Mouse (Mus musculus) liver, embryonic 13.5 days (tissue): ENCODE data around the gene Camk2d. TPM values are rescaled to one million over a fixed set of nuclear protein-coding genes. Genes with fewer than 3 reads are reported as not detected.

Source experiments
- ATAC-seq: fragments of 200-750 bp; cut with Nextera tagmentation; 2 replicates; pipeline ENCODE4 v1.8.0; 2017; ENCODE audit warnings: low read depth, mild to moderate bottlenecking, moderate number of reproducible peaks, moderate library complexity
- DNase-seq: peaks from one replicate; pipeline ENCODE4 v3.0.0; 2022
- H3K27ac ChIP-seq: fragments of 300-500 bp; sonication (generic); 2 replicates; pipeline ENCODE4 v1.5.1; 2015; ENCODE audit warnings: moderate library complexity, mild to moderate bottlenecking, inconsistent platforms
- H3K27me3 ChIP-seq: fragments of 300-500 bp; sonication (generic); 2 replicates; pipeline ENCODE4 v1.6.1; 2015; ENCODE audit warnings: mild to moderate bottlenecking, inconsistent platforms
- H3K36me3 ChIP-seq: fragments of 300-500 bp; sonication (generic); 2 replicates; pipeline ENCODE4 v1.6.1; 2015; ENCODE audit warnings: mild to moderate bottlenecking, inconsistent platforms
- H3K4me1 ChIP-seq: fragments of 300-500 bp; sonication (generic); replicated peaks from 2 replicates; pipeline ENCODE4 v1.6.1; 2015; ENCODE audit warnings: inconsistent platforms
- H3K4me2 ChIP-seq: fragments of 300-500 bp; sonication (generic); 2 replicates; pipeline ENCODE4 v1.6.1; 2015; ENCODE audit warnings: inconsistent platforms, mild to moderate bottlenecking, moderate library complexity
- H3K4me3 ChIP-seq: fragments of 300-500 bp; sonication (generic); replicated peaks from 2 replicates; pipeline ENCODE4 v1.5.1; 2015; ENCODE audit warnings: mild to moderate bottlenecking, inconsistent platforms
- H3K9ac ChIP-seq: fragments of 300-500 bp; sonication (generic); 2 replicates; pipeline ENCODE4 v1.6.1; 2015; ENCODE audit warnings: mild to moderate bottlenecking, inconsistent platforms
- H3K9me3 ChIP-seq: fragments of 300-500 bp; sonication (generic); replicated peaks from 2 replicates; pipeline ENCODE4 v1.6.1; 2016; ENCODE audit warnings: inconsistent platforms
- WGBS: fragments of 180-500 bp; shearing (Covaris S2); methylation state at CpG from one replicate; pipeline ENCODE4 v1.1.7; 2015; ENCODE audit not compliant: insufficient replicate concordance; 5-methylcytosine and 5-hydroxymethylcytosine counted together
- polyA plus RNA-seq: library from polyadenylated mRNA; unstranded; fragments of >200 nt; fragmentation: Nextera tagmentation; extraction: Ambion mirVana; gene quantifications from 2 replicates; pipeline ENCODE4 v1.2.1, GENCODE M21; 2015

Gene Camk2d
- polyA plus RNA-seq, 1 experiment from 2014 or later, result 2.9 TPM

DNA sequence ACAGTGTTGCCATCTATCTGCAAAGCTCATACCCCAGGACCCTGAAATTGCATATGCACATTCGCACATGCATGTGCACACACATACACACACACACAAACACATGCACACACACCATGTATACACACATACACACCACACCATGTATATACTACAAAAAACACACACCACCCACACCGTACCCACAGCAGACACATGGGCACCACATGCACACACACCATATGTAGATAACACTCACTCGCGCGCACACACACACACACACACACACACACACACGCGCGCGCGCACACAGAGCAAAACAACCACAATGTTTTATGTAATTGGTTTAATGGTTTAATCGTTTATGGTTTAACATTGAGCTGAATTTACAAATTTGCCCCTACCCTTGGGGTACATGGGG lies 70.9 kb downstream of the Camk2d start:
- Histone ChIP-seq H3K4me1 (no peaks in the 10 kb centered on the region; the same call in 1 of the 2 replicates), H3K4me3 (no peak overlapping the region), H3K27ac (no peak overlapping the region), H3K36me3 (no peaks in the 10 kb centered on the region), H3K27me3 (no peaks in the 10 kb centered on the region), H3K9me3 (no peaks in the 10 kb centered on the region), H3K4me2 (no peak overlapping the region), H3K9ac (no peak overlapping the region)
- 88% methylated on average over 11 of the region's 11 CpGs for WGBS
- ATAC-seq, result no peak
- no peak for DNase-seq

DNA sequence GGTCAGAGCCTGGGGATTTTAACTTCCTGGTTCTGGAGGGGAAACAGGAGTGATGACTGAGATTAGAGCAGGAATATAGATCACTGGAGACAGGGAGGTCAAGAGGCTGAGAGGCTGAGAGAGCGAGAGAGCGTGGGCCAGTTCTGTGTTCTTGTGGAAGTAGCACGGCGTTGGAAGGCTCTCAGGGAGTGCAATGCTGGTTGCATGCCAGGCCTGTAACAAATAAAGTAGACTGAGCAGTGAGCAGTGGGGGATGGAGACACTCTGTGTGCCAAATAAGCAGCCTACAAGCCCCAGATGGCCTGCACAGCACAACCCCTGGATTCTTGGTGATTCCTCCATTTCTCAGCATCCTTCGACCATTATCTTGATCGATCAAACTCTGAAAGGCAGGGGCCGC lies 71.3 kb downstream of the Camk2d start:
- no peak overlapping the region for H3K27ac ChIP-seq
- WGBS, result 71% methylated on average over 7 of the region's 7 CpGs
- no peaks in the 10 kb centered on the region for H3K9me3 ChIP-seq
- no peak overlapping the region for H3K4me2 ChIP-seq
- no peaks in the 10 kb centered on the region for H3K27me3 ChIP-seq
- no peaks in the 10 kb centered on the region; the same call in 1 of the 2 replicates for H3K4me1 ChIP-seq
- no peak overlapping the region for H3K4me3 ChIP-seq
- H3K9ac ChIP-seq, result no peak overlapping the region
- H3K36me3 ChIP-seq, result no peaks in the 10 kb centered on the region
- no peak for ATAC-seq
- no peak for DNase-seq

DNA sequence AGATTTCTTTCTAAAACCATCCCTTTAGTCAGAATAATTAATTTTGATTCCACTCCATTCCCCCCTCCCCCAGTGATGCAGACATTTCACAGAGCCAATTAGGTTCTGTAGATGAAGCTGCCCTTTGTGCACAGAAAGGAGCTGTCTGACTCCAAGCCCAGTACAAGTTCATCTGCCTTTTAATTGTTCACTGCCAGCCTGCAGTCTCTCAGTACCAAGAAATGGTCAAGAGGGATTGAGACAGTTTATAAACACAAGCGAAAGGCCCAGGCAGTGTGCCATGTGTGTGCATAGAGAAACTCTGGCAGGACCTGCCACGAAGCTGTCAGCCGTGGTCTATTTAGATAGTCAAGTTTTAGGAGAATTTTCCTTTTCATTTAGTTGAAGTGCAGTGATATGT lies 72.0 kb downstream of the Camk2d start:
- ATAC-seq (no peak), DNase-seq (no peak)
- no peak overlapping the region for H3K27ac ChIP-seq
- WGBS, result 69% methylated on average over 3 of the region's 3 CpGs
- H3K4me1 ChIP-seq, result no peaks in the 10 kb centered on the region; the same call in 1 of the 2 replicates
- no peaks in the 10 kb centered on the region for H3K36me3 ChIP-seq
- no peak overlapping the region for H3K4me3 ChIP-seq
- no peak overlapping the region for H3K9ac ChIP-seq
- H3K27me3 ChIP-seq, result no peaks in the 10 kb centered on the region
- no peaks in the 10 kb centered on the region for H3K9me3 ChIP-seq
- H3K4me2 ChIP-seq, result no peak overlapping the region

GRCm38 (mm10) chr3:126668692-126669091 lies 72.6 kb downstream of the Camk2d start:
- Histone ChIP-seq H3K4me3 (no peak overlapping the region), H3K4me1 (no peaks in the 10 kb centered on the region; the same call in 1 of the 2 replicates), H3K9ac (no peak overlapping the region), H3K9me3 (no peaks in the 10 kb centered on the region), H3K27ac (no peak overlapping the region), H3K36me3 (no peaks in the 10 kb centered on the region), H3K27me3 (no peaks in the 10 kb centered on the region), H3K4me2 (no peak overlapping the region)
- 59% methylated on average over 10 of the region's 10 CpGs for WGBS
- DNase-seq, result no peak
- no peak for ATAC-seq

GRCm38 (mm10) chr3:126670413-126670812 lies 74.3 kb downstream of the Camk2d start:
- H3K4me1 ChIP-seq, result no peaks in the 10 kb centered on the region; the same call in 1 of the 2 replicates
- H3K9me3 ChIP-seq, result no peaks in the 10 kb centered on the region
- DNase-seq, result no peak
- H3K9ac ChIP-seq, result no peak overlapping the region
- ATAC-seq, result no peak
- no peak overlapping the region for H3K4me2 ChIP-seq
- H3K4me3 ChIP-seq, result no peak overlapping the region
- WGBS, result 74% methylated on average over 3 of the region's 3 CpGs
- no peaks in the 10 kb centered on the region for H3K27me3 ChIP-seq
- H3K27ac ChIP-seq, result no peak overlapping the region
- no peaks in the 10 kb centered on the region for H3K36me3 ChIP-seq

- no peak for DNase-seq
- Histone ChIP-seq H3K36me3 (no peaks in the 10 kb centered on the region), H3K4me3 (no peak overlapping the region), H3K9me3 (no peaks in the 10 kb centered on the region), H3K27me3 (no peaks in the 10 kb centered on the region), H3K4me2 (no peak overlapping the region), H3K27ac (no peak overlapping the region), H3K4me1 (no peaks in the 10 kb centered on the region; the same call in 1 of the 2 replicates), H3K9ac (no peak overlapping the region)
- WGBS, result 72% methylated on average over 6 of the region's 6 CpGs
- no peak for ATAC-seq
Measured at GRCm38 (mm10) chr3:126671292-126671691, 75.2 kb downstream of the Camk2d start.

- Histone ChIP-seq H3K36me3 (no peaks in the 10 kb centered on the region), H3K9me3 (no peaks in the 10 kb centered on the region), H3K4me2 (no peak overlapping the region), H3K9ac (no peak overlapping the region), H3K27ac (no peak overlapping the region), H3K4me1 (no peaks in the 10 kb centered on the region), H3K4me3 (no peak overlapping the region), H3K27me3 (no peaks in the 10 kb centered on the region)
- no peak for ATAC-seq
- no peak for DNase-seq
- WGBS, result 74% methylated on average over 5 of the region's 5 CpGs
Measured at GRCm38 (mm10) chr3:126681051-126681450, 84.9 kb downstream of the Camk2d start.

- Histone ChIP-seq H3K9ac (no peak overlapping the region), H3K27ac (no peak overlapping the region), H3K27me3 (no peaks in the 10 kb centered on the region), H3K4me3 (no peak overlapping the region), H3K4me1 (no peaks in the 10 kb centered on the region), H3K4me2 (no peak overlapping the region), H3K9me3 (no peaks in the 10 kb centered on the region), H3K36me3 (no peaks in the 10 kb centered on the region)
- WGBS, result 32% methylated on average over 4 of the region's 4 CpGs
- DNase-seq, result no peak
- ATAC-seq, result no peak
Measured at GRCm38 (mm10) chr3:126681996-126682395, 85.9 kb downstream of the Camk2d start.

DNA sequence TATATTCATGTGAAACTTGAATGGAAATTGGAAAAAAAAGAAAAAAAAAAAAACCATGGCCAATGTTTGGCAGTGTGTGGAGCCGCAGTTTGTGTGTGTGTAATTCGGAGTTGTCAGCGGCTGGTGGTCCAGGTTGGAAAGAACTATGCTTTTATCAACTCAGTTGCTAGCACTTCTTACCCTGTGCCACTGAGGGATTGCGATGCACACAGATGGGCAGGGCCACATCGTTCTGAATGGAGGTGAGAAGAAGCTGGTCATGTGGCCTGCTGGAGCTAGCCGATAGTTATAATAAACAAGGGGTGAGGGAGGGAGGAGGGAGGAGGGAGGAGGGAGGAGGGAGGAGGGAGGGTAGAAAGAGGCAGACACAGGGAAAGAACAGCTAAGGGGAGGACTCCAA lies 89.3 kb downstream of the Camk2d start:
- no peaks in the 10 kb centered on the region for H3K4me1 ChIP-seq
- ATAC-seq (no peak), DNase-seq (no peak)
- WGBS, result 70% methylated on average over 5 of the region's 6 CpGs
- H3K9ac ChIP-seq, result no peak overlapping the region
- H3K27ac ChIP-seq, result no peak overlapping the region
- H3K4me3 ChIP-seq, result no peak overlapping the region
- no peaks in the 10 kb centered on the region for H3K36me3 ChIP-seq
- H3K27me3 ChIP-seq, result no peaks in the 10 kb centered on the region
- no peaks in the 10 kb centered on the region for H3K9me3 ChIP-seq
- no peak overlapping the region for H3K4me2 ChIP-seq

- ATAC-seq (no peak), DNase-seq (no peak)
- WGBS, result 60% methylated on average over 4 of the region's 4 CpGs
Measured at GRCm38 (mm10) chr3:126687150-126687549, 91.0 kb downstream of the Camk2d start.

GRCm38 (mm10) chr3:126688516-126688915 lies 92.4 kb downstream of the Camk2d start:
- H3K27me3 ChIP-seq, result no peaks in the 10 kb centered on the region
- H3K9ac ChIP-seq, result no peak overlapping the region
- WGBS, result 52% methylated on average over 2 of the region's 2 CpGs

More at GRCm38 (mm10) chr3:126687150-126687549, 91.0 kb downstream of the Camk2d start:
- Histone ChIP-seq H3K9ac (no peak overlapping the region), H3K9me3 (no peaks in the 10 kb centered on the region), H3K4me2 (no peak overlapping the region), H3K36me3 (no peaks in the 10 kb centered on the region), H3K27me3 (no peaks in the 10 kb centered on the region), H3K4me3 (no peak overlapping the region), H3K4me1 (no peaks in the 10 kb centered on the region; the same call in 1 of the 2 replicates), H3K27ac (no peak overlapping the region)

DNA sequence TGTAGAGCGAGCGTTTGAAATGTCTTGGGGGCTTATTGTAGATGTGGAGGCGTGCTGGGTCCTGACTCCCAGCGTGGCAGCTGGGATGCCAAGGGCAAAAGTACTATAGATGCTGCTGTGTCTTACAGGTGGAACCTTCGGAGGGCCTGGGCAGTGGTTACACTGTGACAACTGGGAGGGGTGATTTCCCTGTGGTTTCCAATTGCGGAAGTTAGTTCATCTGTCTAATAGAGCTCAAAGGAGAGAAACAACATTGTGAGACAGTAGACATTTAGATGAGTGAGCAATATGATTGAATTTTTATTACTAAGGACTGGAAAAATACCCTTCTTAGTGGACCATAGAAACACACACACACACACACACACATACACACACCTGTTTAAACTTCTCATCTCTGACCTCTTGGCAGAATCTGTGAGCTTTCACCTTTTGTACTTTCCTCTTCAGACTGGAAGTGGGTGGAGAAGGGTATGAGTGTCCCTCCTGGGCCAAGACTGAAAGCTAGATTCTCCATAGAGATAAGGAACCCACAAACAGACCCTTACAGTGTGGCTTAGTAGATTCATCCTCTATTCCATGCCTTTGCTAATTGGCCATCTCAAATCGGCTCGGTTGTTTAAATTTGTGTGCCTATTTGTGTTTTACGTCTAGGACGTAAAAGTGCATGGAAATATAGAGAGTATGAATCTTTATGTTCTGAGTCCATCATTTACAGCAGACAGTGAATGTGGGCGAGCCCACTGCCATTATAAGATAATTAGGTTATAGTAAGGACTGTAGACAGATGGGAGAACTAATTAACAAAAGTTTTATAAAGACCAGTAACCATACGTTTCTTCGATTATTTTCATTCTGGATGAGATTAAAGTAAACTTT lies 94.8 kb downstream of the Camk2d start:
- Histone ChIP-seq H3K36me3 (no peaks in the 10 kb centered on the region), H3K4me1 (peaks cover 2% of the 10 kb centered on the region; the same call in 1 of the 2 replicates), H3K27ac (no peak overlapping the region), H3K27me3 (no peaks in the 10 kb centered on the region), H3K9me3 (no peaks in the 10 kb centered on the region), H3K4me3 (no peak overlapping the region), H3K9ac (no peak overlapping the region), H3K4me2 (no peak overlapping the region)
- 46% methylated on average over 13 of the region's 13 CpGs for WGBS
- no peak for ATAC-seq
- no peak for DNase-seq

More at GRCm38 (mm10) chr3:126688516-126688915, 92.4 kb downstream of the Camk2d start:
- no peak for DNase-seq
- H3K4me2 ChIP-seq, result no peak overlapping the region
- H3K9me3 ChIP-seq, result no peaks in the 10 kb centered on the region
- no peak overlapping the region for H3K4me3 ChIP-seq
- no peak for ATAC-seq
- no peak overlapping the region for H3K27ac ChIP-seq
- H3K4me1 ChIP-seq, result no peaks in the 10 kb centered on the region; the same call in 1 of the 2 replicates
- no peaks in the 10 kb centered on the region for H3K36me3 ChIP-seq
